In the genomic region with DNA sequence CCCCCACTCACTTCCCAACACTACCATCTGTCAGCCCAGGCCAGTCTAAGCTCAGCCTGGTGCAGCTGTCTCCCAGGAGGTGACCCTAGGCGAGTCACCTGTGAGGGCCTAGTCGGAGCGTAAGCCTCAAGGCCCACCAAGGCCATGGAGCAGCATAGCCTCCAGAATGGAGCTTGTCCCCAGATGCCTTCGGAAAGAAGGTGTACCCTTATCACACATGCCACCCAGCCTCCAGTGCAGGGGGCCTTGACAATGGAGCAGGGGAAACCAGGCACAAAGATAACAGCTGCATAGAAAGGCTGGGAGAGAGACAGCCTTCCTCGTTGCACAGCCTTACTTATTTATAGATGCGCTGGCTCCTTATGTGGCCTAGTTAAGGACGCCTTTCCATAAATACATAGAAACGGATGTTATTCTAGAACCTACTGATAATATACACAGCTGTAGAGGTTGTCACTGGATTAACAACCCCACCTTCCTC, we compare ENCODE assay signal across 8 mouse cellular contexts.
A peak's percentile ranks its signal among the peaks of the same experiment; 100 is the strongest.
DNase-seq lines count a peak whose midpoint lies in the region; ATAC-seq lines count a peak whose summit lies in the region.
"Had no signal": no experiment of that assay in that cellular context is flagged by ENCODE, and none has a peak within 500 bp of the region (broad histone marks: within the 10 kb centered on the region; RNA-seq: fewer than 3 reads in every experiment).

No protein-coding gene starts in this region.

- no peak overlapping the region for H3K27ac ChIP-seq in limb, embryonic 12.5 days
- H3K27ac ChIP-seq in limb, embryonic 10.5 days, result no peak overlapping the region
- H3K27ac ChIP-seq in forebrain, embryonic 15.5 days (replicated peaks), result no peak overlapping the region
- H3K27ac ChIP-seq in hindbrain, embryonic 13.5 days, result peak overlapping the region; percentile 68
- no peak overlapping the region for H3K27ac ChIP-seq in neural tube, embryonic 12.5 days
- H3K27ac ChIP-seq: limb, embryonic 15.5 days had no signal

- no peak overlapping the region for H3K4me2 ChIP-seq in limb, embryonic 12.5 days
- H3K4me2 ChIP-seq in forebrain, embryonic 15.5 days (replicated peaks), result no peak overlapping the region
- no peak overlapping the region for H3K4me2 ChIP-seq in hindbrain, embryonic 13.5 days
- no peak overlapping the region for H3K4me2 ChIP-seq in neural tube, embryonic 12.5 days (replicated peaks)
- H3K4me2 ChIP-seq: limb, embryonic 15.5 days had no signal

- H3K9me3 ChIP-seq in limb, embryonic 12.5 days, result no peaks in the 10 kb centered on the region
- H3K9me3 ChIP-seq in limb, embryonic 10.5 days (replicated peaks), result no peaks in the 10 kb centered on the region
- no peaks in the 10 kb centered on the region for H3K9me3 ChIP-seq in forebrain, embryonic 15.5 days
- no peaks in the 10 kb centered on the region for H3K9me3 ChIP-seq in hindbrain, embryonic 13.5 days
- H3K9me3 ChIP-seq in neural tube, embryonic 12.5 days, result no peaks in the 10 kb centered on the region
- H3K9me3 ChIP-seq: limb, embryonic 15.5 days had no signal

- H3K4me1 ChIP-seq in limb, embryonic 12.5 days (replicated peaks), result peaks cover 7% of the 10 kb centered on the region
- 0 out of 2 replicates have a peak, but pooled peaks cover 3% of the 10 kb centered on the region for H3K4me1 ChIP-seq in limb, embryonic 10.5 days
- H3K4me1 ChIP-seq in forebrain, embryonic 15.5 days, result peaks cover 15% of the 10 kb centered on the region
- peaks cover 15% of the 10 kb centered on the region for H3K4me1 ChIP-seq in hindbrain, embryonic 13.5 days (replicated peaks)
- no peaks in the 10 kb centered on the region for H3K4me1 ChIP-seq in neural tube, embryonic 12.5 days

- WGBS in limb, embryonic 12.5 days, result 75% methylated on average over 8 of the region's 8 CpGs
- 86% methylated on average over 8 of the region's 8 CpGs for WGBS in limb, embryonic 10.5 days
- WGBS in forebrain, embryonic 15.5 days, result 47% methylated on average over 8 of the region's 8 CpGs
- WGBS in hindbrain, embryonic 13.5 days, result 62% methylated on average over 8 of the region's 8 CpGs
- WGBS in neural tube, embryonic 12.5 days, result 73% methylated on average over 8 of the region's 8 CpGs

- H3K36me3 ChIP-seq in limb, embryonic 12.5 days, result no peaks in the 10 kb centered on the region
- no peaks in the 10 kb centered on the region for H3K36me3 ChIP-seq in limb, embryonic 10.5 days
- no peaks in the 10 kb centered on the region for H3K36me3 ChIP-seq in forebrain, embryonic 15.5 days
- H3K36me3 ChIP-seq in hindbrain, embryonic 13.5 days, result no peaks in the 10 kb centered on the region
- H3K36me3 ChIP-seq in neural tube, embryonic 12.5 days, result no peaks in the 10 kb centered on the region
- H3K36me3 ChIP-seq: limb, embryonic 15.5 days had no signal

- H3K4me3 ChIP-seq in limb, embryonic 12.5 days (replicated peaks), result no peak overlapping the region
- H3K4me3 ChIP-seq in limb, embryonic 10.5 days, result no peak overlapping the region
- no peak overlapping the region for H3K4me3 ChIP-seq in forebrain, embryonic 15.5 days
- no peak overlapping the region for H3K4me3 ChIP-seq in hindbrain, embryonic 13.5 days
- no peak overlapping the region for H3K4me3 ChIP-seq in neural tube, embryonic 12.5 days
- H3K4me3 ChIP-seq: limb, embryonic 15.5 days had no signal

- peak; percentile 42; the same call in 1 of the 2 replicates for ATAC-seq in limb, embryonic 12.5 days (ENCODE audit: insufficient number of reproducible peaks, insufficient read depth, low FRiP score, low TSS enrichment, low read depth)
- peak; percentile 72 for ATAC-seq in forebrain, embryonic 15.5 days (replicated peaks)
- ATAC-seq in hindbrain, embryonic 13.5 days (ENCODE audit: low FRiP score), result peak; percentile 64
- ATAC-seq in neural tube, embryonic 12.5 days (ENCODE audit: low FRiP score, low read depth), result peak; percentile 48; the same call in 1 of the 2 replicates

- H3K27me3 ChIP-seq in limb, embryonic 12.5 days, result no peaks in the 10 kb centered on the region; the same call in 1 of the 2 replicates
- no peaks in the 10 kb centered on the region for H3K27me3 ChIP-seq in limb, embryonic 10.5 days (ENCODE audit: low read depth, poor library complexity, severe bottlenecking)
- no peaks in the 10 kb centered on the region; the same call in 1 of the 2 replicates for H3K27me3 ChIP-seq in forebrain, embryonic 15.5 days
- H3K27me3 ChIP-seq in hindbrain, embryonic 13.5 days, result no peaks in the 10 kb centered on the region
- no peaks in the 10 kb centered on the region for H3K27me3 ChIP-seq in neural tube, embryonic 12.5 days (replicated peaks)
- H3K27me3 ChIP-seq: limb, embryonic 15.5 days had no signal

- DNase-seq in limb, embryonic 10.5 days (ENCODE audit: low spot score), result no peak
- no peak for DNase-seq in testis, postnatal 10 days (ENCODE audit: low spot score)
- DNase-seq in c-Kit-positive CD71-positive TER-119-positive erythroid progenitor cells, embryonic 14.5 days (ENCODE audit: low spot score), result no peak

- no peak overlapping the region for H3K9ac ChIP-seq in limb, embryonic 12.5 days (replicated peaks)
- no peak overlapping the region for H3K9ac ChIP-seq in forebrain, embryonic 15.5 days (replicated peaks)
- H3K9ac ChIP-seq in hindbrain, embryonic 13.5 days, result no peak overlapping the region
- H3K9ac ChIP-seq in neural tube, embryonic 12.5 days, result no peak overlapping the region
- H3K9ac ChIP-seq: limb, embryonic 15.5 days had no signal
